Mouse (Mus musculus): Measurements from ENCODE around the gene Gucy2d.

- TF ChIP-seq CTCF (IDR thresholded peaks at IDR 0.05; ENCODE audit: extremely low read depth, insufficient read depth, low read length): no peak
- TF ChIP-seq POLR2A (IDR thresholded peaks at IDR 0.05; ENCODE audit: extremely low read depth, insufficient read depth, low read length): no peak
Observed at GRCm38 (mm10) chr7:98502921-98503320, 62.7 kb downstream of the Gucy2d start.

All from cortical plate, adult 2 months (tissue).